Mouse (Mus musculus): ENCODE measurements around the gene Rnf167.

DNA sequence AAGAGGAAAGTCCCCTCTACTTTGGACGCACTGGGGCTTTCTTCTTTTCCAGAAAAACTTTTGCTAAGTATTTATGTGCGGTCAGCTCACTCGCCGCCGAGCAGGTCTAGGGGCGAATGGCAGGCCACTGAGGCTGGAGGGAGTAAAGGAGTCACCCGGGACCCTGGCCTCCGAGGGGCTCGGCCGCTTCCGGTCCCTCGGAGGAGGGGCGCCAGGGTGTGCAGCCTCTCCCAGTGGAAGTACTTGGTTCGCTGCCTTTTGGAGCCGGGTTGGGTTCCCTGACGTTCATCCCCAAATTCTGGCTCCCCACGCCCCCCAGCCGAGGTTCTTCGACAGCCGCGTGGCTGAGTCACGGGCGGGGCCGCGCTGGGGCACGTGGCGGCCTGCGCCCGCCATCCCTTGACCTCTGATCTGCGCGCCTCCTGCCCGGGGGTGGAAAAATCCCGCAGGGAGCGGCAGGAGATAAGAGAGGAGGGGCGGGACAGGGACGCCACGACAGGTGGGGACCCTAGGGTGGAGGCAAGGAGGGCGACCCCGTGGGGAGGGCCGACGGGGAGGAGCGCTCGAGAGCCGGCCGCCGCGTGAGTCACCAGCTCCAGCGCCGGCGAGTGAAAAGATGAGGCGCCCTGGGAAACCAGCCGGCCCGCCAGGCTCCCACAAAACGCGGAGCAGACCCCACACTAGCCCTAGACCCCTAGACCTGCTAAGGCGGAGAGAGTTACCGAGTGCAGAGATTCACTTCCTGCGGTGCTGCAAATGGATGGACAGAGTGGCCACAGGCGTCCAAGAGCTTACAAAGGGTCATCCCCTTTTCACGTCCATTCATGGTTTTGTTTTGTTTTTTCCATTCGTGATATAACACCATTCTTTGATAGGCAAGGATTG lies 8.8 kb downstream of the Rnf167 start:
- peak; percentile 45 for TF ChIP-seq TCF12 (IDR thresholded peaks at IDR 0.05; ENCODE audit: insufficient read depth, poor library complexity, severe bottlenecking)
- TF ChIP-seq E2F4 (IDR thresholded peaks at IDR 0.05; ENCODE audit: insufficient read depth) = no peak
- no peak for TF ChIP-seq CEBPB (IDR thresholded peaks at IDR 0.05; ENCODE audit: insufficient read depth, poor library complexity, severe bottlenecking)
- peak; percentile 55 for TF ChIP-seq POLR2A (IDR thresholded peaks at IDR 0.05; ENCODE audit: insufficient read length, low read depth)
- peak; percentile 69 for TF ChIP-seq MAX (IDR thresholded peaks at IDR 0.05; ENCODE audit: low read depth)
- peak in 2 of 3 experiments; percentile 93 to 97 for TF ChIP-seq MYOD1 (IDR thresholded peaks at IDR 0.05; ENCODE audit: control insufficient read depth in 1 of 3, insufficient read length in 2 of 3, low read depth in 2 of 3)
- TF ChIP-seq USF1 (IDR thresholded peaks at IDR 0.05; ENCODE audit: low read depth) = peak; percentile 36

All from myocyte (in vitro differentiated cells).